Mouse (Mus musculus) hindbrain, embryonic 10.5 days (tissue): ENCODE data around the gene Krtap1-3. TPM values are rescaled to one million over a fixed set of nuclear protein-coding genes. Genes with fewer than 3 reads are reported as not detected.

Experiments used
- DNase-seq: peaks from one replicate; pipeline ENCODE4 v3.0.0-alpha.2; 2017; ENCODE audit warnings: low spot score
- H3K27ac ChIP-seq: fragments of 300-500 bp; sonication (generic); 2 replicates; pipeline ENCODE4 v1.5.1; 2016; ENCODE audit warnings: mild to moderate bottlenecking, moderate library complexity
- H3K27me3 ChIP-seq: fragments of 300-500 bp; sonication (generic); 2 replicates; pipeline ENCODE4 v1.6.1; 2016; ENCODE audit warnings: mild to moderate bottlenecking; ENCODE audit not compliant: poor library complexity, insufficient read depth, severe bottlenecking
- H3K36me3 ChIP-seq: fragments of 300-500 bp; sonication (generic); 2 replicates; pipeline ENCODE4 v1.6.1; 2016; ENCODE audit warnings: mild to moderate bottlenecking, moderate library complexity
- H3K4me1 ChIP-seq: fragments of 300-500 bp; sonication (generic); replicated peaks from 2 replicates; pipeline ENCODE4 v1.6.1; 2016; ENCODE audit warnings: mild to moderate bottlenecking
- H3K4me3 ChIP-seq: fragments of 300-500 bp; sonication (generic); 2 replicates; pipeline ENCODE4 v1.5.1; 2016; ENCODE audit warnings: mild to moderate bottlenecking, moderate library complexity
- H3K9me3 ChIP-seq: fragments of 300-500 bp; sonication (generic); 2 replicates; pipeline ENCODE4 v1.6.1; 2016; ENCODE audit warnings: mild to moderate bottlenecking, moderate library complexity
- WGBS: fragments of 180-500 bp; shearing (Covaris S2); methylation state at CpG from one replicate; pipeline ENCODE4 v1.1.7; 2016; 5-methylcytosine and 5-hydroxymethylcytosine counted together
- polyA plus RNA-seq: library from polyadenylated mRNA; unstranded; fragments of >200 nt; fragmentation: Nextera tagmentation; extraction: Ambion mirVana; gene quantifications from 2 replicates; pipeline ENCODE4 v1.2.1, GENCODE M21; 2016

Gene Krtap1-3
- polyA plus RNA-seq, 1 experiment from 2014 or later, result not detected

DNA sequence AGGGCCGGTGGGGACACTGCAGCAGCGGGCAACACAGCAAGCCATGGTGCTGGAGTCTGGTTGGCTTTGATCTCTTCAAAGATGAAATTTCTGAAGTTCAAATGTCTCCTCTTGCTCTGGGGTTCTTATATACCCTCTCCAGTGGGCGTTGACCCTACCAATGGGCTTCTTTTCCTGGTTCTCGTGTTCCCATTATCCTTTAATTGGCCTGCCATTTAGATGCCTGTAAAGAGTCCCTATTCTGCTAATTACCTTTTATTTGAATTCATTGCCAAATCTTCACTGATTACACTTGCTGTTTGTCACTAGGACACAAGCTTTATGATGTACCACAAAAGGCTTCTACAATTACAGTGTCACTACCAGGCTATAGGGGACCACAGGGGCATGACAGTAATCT lies 40.4 kb downstream of the Krtap1-3 start, which contains the start of gene Krtap3-3:
Krtap3-3 (minus strand) TSS at position 101 of the 400 bp plus-strand sequence.
- no peak within 1 kb of the TSS for H3K27ac ChIP-seq
- no peak within 1 kb of the TSS for H3K4me3 ChIP-seq
- no peak for DNase-seq
- no peaks in the 10 kb centered on the region for H3K4me1 ChIP-seq
- H3K36me3 ChIP-seq, result no peaks in the 10 kb centered on the region
- 73% methylated on average over 4 of the region's 4 CpGs for WGBS
- no peaks in the 10 kb centered on the region for H3K27me3 ChIP-seq
- H3K9me3 ChIP-seq, result no peaks in the 10 kb centered on the region

GRCm38 (mm10) chr11:99547892-99548291 lies 43.2 kb downstream of the Krtap1-3 start:
- Histone ChIP-seq H3K27me3 (no peaks in the 10 kb centered on the region), H3K36me3 (no peaks in the 10 kb centered on the region), H3K4me3 (no peak overlapping the region), H3K27ac (no peak overlapping the region), H3K9me3 (no peaks in the 10 kb centered on the region), H3K4me1 (no peaks in the 10 kb centered on the region)
- no peak for DNase-seq

Other genes with a start within 250 kb of the Krtap1-3 start
- gene Krt27, start 240.2 kb downstream of the Krtap1-3 start, polyA plus RNA-seq, result not detected in 2 replicates
- gene Krt28, start 216.4 kb downstream of the Krtap1-3 start, polyA plus RNA-seq, result 0.25 and 0.26 TPM in 2 replicates
- 22.4 and 27.4 TPM in 2 replicates for gene Krt10, start 202.0 kb downstream of the Krtap1-3 start, polyA plus RNA-seq
- 0.09 TPM in 1 of 2 replicates, not detected in the other for gene Krt12, start 169.1 kb downstream of the Krtap1-3 start, polyA plus RNA-seq
- gene Krt20, start 153.2 kb downstream of the Krtap1-3 start, polyA plus RNA-seq, result 0.35 and 1.6 TPM in 2 replicates
- 0.24 TPM in 1 of 2 replicates, not detected in the other for gene Krt23, start 98.2 kb downstream of the Krtap1-3 start, polyA plus RNA-seq
- not detected in 2 replicates for gene Krt39, start 70.0 kb downstream of the Krtap1-3 start, polyA plus RNA-seq
- not detected in 2 replicates for gene Krt40, start 48.2 kb downstream of the Krtap1-3 start, polyA plus RNA-seq
- gene Krtap3-3, start 40.5 kb downstream of the Krtap1-3 start, polyA plus RNA-seq, result not detected in 2 replicates
- gene Krtap3-2, start 34.5 kb downstream of the Krtap1-3 start, polyA plus RNA-seq, result not detected in 2 replicates
- not detected in 2 replicates for gene Gm11939, start 31.9 kb downstream of the Krtap1-3 start, polyA plus RNA-seq
- not detected in 2 replicates for gene Krtap3-1, start 24.7 kb downstream of the Krtap1-3 start, polyA plus RNA-seq
- not detected in 2 replicates for gene Krtap1-5, start 10.3 kb downstream of the Krtap1-3 start, polyA plus RNA-seq
- gene Krtap1-4, start 7.7 kb downstream of the Krtap1-3 start, polyA plus RNA-seq, result not detected in 2 replicates
- not detected in 2 replicates for gene Krtap9-3, start 6.8 kb upstream of the Krtap1-3 start, polyA plus RNA-seq
- not detected in 2 replicates for gene Gm11938, start 12.0 kb upstream of the Krtap1-3 start, polyA plus RNA-seq
- not detected in 2 replicates for gene Gm11937, start 18.9 kb upstream of the Krtap1-3 start, polyA plus RNA-seq
- gene Krtap2-4, start 23.5 kb upstream of the Krtap1-3 start, polyA plus RNA-seq, result not detected in 2 replicates
- gene Gm11562, start 29.1 kb upstream of the Krtap1-3 start, polyA plus RNA-seq, result not detected in 2 replicates
- gene Krtap4-1, start 36.9 kb upstream of the Krtap1-3 start, polyA plus RNA-seq, result not detected in 2 replicates
- not detected in 2 replicates for gene Krtap4-2, start 43.7 kb upstream of the Krtap1-3 start, polyA plus RNA-seq
- gene Krtap4-7, start 52.8 kb upstream of the Krtap1-3 start, polyA plus RNA-seq, result not detected in 2 replicates
- not detected in 2 replicates for gene Gm11555, start 58.9 kb upstream of the Krtap1-3 start, polyA plus RNA-seq
- not detected in 2 replicates for gene Gm11563, start 67.6 kb upstream of the Krtap1-3 start, polyA plus RNA-seq
- gene Krtap4-6, start 74.6 kb upstream of the Krtap1-3 start, polyA plus RNA-seq, result not detected in 2 replicates
- gene Gm14190, start 99.4 kb upstream of the Krtap1-3 start, polyA plus RNA-seq, result not detected in 2 replicates
- not detected in 2 replicates for gene Gm14180, start 143.0 kb upstream of the Krtap1-3 start, polyA plus RNA-seq
- gene Gm11595, start 181.6 kb upstream of the Krtap1-3 start, polyA plus RNA-seq, result not detected in 2 replicates
- not detected in 2 replicates for gene Krtap4-8, start 189.4 kb upstream of the Krtap1-3 start, polyA plus RNA-seq
- not detected in 2 replicates for gene Krtap4-9, start 193.9 kb upstream of the Krtap1-3 start, polyA plus RNA-seq
- not detected in 2 replicates for gene Gm11596, start 202.1 kb upstream of the Krtap1-3 start, polyA plus RNA-seq
- gene Gm11569, start 207.6 kb upstream of the Krtap1-3 start, polyA plus RNA-seq, result not detected in 2 replicates
- not detected in 2 replicates for gene Gm11554, start 213.1 kb upstream of the Krtap1-3 start, polyA plus RNA-seq
- not detected in 2 replicates for gene Krtap4-13, start 218.6 kb upstream of the Krtap1-3 start, polyA plus RNA-seq
- gene Gm11564, start 224.3 kb upstream of the Krtap1-3 start, polyA plus RNA-seq, result not detected in 2 replicates
- not detected in 2 replicates for gene 2300003K06Rik, start 246.7 kb upstream of the Krtap1-3 start, polyA plus RNA-seq